Mouse (Mus musculus) regulatory T cell (primary cell): ENCODE measurements around the gene Gm39566.
"Not testable (repeated sequence)": the region's sequence is repeated elsewhere in the genome, so short reads cannot be mapped to it uniquely, and the experiment has no call there.

ENCODE experiments used
- in situ Hi-C: fragments of 300-600 bp; cut with MboI, MseI; formaldehyde crosslinking; loops from one replicate; pipeline ENCODE4 v1.15.1; 2025; ENCODE audit warnings: high pct_unique_total_duplicates

The Gm39566 gene

DNA sequence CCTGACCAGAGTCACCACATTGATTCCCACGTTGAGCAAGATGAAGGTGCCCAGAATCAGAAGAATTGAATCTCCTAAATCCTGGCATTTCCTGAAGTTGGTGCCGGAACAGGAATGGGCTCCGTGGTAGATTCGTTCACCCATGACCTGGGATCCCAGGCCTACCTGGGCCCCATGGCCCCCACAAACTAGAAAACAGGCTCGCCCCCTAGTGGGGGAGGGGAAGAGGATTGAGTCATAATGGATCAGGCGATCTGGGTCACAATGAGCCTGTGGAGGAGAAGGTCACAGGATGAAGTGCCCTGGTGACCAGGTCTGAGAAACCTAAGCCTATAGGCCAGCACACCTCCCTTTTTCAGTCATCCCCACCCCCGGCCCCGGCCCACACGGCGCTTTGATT lies at the start of gene Gm39566:
TSS of gene Gm39566 (minus strand) at position 144 of the 400 bp plus-strand sequence.
- in situ Hi-C loops: no loop called here

DNA sequence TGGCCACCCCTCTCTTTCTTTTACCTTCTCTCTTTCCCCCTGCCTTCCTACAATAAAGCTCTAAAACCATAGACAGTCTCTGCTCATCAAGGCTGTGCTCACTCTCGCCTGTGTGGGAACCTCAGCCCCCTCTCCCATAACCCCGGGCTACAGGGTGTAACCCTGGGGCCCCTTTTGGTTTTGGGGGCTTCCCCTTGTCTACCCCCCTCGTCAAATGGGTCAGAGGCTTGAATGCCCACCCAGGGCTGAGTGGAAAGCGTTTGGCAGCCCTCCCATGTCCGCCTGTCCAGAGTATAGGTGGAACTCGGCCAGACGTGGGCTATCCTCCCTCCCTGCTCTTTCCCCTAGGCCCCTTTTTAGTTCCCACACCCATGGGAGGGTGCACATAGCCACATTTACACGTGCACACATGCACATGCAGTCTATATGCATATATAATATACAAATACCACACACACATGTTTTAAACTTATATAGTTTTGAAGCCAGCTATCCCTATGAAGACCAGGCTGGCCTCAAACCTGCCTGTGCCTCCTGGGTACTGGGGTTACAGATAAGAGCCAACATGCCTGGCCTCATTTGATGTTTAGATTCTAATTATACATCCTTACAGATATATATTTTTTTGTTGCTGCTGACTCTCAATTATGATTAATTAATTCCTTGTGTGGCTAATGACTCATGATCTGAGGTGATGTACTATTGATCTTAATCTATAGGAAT lies 49.2 kb upstream of the Gm39566 start:
- in situ Hi-C loops: no loop called here

DNA sequence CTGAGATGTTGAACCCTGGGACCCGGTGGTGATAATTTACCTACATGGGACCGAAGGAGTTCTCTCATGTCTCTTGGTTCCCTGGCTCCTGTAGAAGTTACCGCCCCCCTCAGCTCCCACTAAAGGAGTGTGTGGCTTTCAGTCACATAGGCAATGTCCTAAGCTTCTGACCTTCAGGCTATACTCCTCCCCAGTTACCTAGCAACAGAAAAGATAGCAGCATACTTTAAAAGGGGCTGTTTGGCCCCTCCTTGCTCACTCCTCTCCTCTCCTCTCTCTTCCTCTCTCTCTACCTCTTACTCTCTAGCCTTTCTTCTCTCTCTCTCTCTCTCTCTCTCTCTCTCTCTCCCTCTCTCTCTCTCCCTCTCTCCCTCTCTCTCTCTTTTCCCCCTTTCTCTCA lies 48.6 kb upstream of the Gm39566 start:
- in situ Hi-C loops: not testable (repeated sequence)

DNA sequence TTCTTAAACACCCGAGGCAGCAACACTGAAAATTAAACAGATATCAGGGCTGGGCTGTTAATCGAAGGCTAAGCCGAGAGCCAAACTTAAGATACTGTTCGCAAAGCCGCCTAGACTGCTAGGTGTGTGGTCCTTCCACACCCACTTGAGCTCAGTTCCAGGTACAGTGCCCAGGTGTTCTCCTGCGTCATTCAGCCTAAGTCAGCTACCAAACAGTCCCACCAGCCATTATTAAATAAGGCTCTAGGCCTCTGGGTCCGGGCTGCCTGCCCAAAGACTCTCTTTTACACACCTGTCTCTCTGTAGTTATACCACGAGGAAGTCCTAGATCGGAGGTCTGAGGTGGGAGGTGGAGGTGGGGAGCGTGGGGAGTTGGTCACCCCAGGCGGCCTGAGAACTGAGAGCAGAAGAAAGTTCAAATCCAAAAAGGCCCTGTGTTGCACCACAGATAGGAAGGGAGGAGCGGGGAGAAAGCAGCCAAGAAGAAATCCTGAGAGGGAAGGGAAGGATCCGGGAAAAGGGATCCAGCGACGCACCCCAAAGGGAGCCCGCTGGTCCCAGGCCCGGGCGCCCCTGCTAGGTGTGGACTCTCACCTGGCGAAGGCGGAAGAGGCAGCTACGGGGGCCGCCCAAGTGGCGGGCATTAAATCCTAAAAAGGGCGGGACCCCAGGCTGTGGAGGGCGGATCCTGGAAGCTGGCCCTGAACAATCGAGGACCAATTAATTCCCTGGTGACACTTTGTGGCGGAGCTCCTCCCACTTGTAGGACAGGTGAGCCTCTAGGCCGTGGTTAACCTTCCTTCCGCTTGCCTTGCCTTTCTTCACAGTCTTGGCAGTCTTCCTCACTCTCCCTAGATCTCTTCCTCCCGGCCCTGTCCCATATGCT lies 43.3 kb upstream of the Gm39566 start, which contains the start of gene Tnk1:
TSS of gene Tnk1 (minus strand) at position 618 of the 886 bp plus-strand sequence.
- in situ Hi-C loops: no loop called here

DNA sequence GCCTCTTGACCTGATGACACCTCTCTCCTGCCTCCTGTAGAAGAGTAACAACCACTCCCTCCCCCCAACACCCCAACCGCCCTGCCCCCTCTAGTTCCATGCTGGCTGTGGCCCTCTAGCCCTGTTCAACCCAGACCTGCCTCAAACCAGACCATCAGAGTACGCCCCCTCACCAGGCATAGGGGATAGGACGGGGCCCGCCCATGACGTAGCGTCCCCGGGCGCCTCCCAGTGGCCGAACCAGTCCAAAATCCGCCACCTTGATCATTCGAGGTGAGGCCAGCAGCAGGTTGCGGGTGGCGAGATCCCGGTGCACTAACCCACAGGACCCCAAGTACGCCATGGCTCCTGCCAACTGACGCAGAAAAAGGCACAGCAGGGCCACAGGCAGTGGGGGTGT lies 40.2 kb upstream of the Gm39566 start:
- in situ Hi-C loops: no loop called here

DNA sequence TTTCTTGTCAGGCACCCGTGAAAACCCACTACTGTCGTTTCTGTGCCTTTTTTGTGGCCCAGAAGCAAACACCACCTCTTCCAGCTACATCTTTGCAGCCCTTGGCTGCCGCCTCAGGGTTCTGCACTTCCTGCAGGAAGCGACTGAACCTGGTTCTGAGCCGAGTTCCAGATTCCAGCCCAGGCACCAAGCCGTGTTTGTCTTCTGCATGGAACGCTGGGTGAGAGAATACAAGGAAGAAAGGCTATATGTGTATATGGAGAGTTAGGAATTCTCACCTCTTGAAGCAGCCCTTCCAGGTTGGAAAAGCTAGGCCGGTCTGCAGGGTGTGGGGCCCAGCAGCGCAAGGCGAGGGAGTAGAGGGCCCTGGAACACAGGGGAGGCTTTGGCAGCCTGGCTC lies 39.6 kb upstream of the Gm39566 start:
- in situ Hi-C loops: no loop called here

DNA sequence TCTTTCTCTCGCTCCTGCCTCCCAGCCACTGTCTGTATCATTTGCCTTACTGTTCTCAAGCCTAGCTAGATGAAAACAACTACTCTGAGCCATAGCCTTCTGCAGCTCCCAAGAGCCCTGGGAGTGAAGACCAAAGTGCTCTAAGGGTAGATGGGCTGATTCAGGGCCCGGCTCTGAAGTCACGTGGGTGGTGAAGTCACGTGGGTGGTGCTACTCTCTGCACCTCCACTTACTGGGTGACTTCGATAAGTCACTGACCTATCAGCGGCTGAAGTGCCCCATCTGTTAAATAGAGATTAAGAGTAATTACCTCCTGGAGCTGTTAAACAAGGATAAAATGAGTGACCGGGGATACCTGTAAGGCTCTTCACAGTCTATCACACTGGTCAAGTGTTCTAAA lies 38.9 kb upstream of the Gm39566 start:
- in situ Hi-C loops: no loop called here

DNA sequence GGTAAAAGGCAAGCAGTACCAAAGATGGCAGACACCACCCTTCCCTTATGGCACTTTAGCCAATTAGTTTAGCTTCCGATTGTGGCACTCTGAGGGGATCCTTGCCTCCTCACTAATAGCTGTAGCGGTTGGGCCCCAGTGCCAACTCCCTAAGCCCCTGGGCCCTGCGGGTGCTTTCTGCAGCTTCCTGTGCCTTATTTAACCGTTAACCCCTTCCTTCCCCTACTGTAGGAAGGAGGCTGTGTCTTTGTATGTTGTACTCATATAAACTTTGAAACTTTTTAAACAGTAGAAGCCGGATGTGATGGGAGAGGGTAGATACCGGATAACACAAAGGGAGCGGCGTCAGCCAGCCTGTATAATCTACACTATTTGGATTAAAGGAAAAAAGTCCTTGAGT lies 35.7 kb upstream of the Gm39566 start:
- in situ Hi-C loops: no loop called here

DNA sequence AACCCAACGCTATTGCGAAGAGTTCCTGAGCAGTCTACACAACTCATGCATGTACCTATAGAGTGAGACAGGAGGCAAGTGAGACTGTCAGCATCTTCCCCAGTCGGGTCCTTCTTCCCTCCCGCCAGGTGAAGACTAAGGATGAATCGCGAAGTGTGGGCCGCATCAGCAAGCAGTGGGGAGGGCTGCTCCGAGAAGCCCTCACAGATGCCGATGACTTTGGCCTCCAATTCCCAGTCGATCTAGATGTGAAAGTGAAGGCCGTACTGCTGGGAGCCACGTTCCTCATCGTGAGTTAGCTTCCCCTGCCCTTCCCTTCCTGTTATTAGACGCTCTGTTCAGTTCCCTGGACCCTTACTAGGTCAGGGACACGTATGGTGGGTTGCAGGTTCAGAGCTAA lies 34.8 kb upstream of the Gm39566 start:
- in situ Hi-C loops: no loop called here

DNA sequence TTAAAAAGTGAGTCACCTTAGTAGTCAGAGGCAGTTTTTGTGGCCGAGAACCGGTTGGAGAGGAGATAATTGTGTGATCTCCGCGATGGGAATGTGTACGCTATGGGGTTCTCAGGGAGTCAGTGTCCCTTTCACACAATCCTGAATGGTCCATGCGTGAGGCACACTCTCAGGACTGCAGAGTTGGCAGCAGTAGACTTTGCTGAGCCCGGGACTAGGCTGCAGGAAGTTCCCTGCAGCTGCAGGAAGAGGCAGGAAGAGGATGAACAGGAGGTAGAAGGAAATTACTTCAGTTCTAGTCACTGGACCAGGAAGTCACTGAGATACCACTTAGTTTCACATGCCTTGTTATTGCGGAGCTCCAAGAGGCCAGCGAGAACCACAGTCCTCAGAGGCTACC lies 34.0 kb upstream of the Gm39566 start:
- in situ Hi-C loops: no loop called here

DNA sequence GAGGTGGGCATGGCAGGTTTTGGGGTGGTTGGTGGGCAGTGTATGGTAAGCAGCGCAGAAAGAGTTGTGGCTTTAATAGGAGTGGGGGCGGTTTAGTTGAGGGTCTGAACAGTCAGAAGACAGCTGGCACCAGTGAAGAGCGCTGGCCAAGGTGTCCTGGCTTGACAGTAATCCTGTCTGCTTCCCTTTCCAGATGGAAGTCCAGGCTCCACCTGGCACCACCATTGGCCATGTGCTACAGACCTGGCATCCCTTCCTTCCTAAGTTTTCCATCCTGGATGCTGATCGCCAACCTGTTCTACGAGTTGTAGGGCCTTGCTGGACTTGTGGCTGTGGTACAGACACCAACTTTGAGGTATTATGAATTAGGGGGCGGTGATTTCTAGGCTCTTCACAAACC lies 32.9 kb upstream of the Gm39566 start:
- in situ Hi-C loops: no loop called here

DNA sequence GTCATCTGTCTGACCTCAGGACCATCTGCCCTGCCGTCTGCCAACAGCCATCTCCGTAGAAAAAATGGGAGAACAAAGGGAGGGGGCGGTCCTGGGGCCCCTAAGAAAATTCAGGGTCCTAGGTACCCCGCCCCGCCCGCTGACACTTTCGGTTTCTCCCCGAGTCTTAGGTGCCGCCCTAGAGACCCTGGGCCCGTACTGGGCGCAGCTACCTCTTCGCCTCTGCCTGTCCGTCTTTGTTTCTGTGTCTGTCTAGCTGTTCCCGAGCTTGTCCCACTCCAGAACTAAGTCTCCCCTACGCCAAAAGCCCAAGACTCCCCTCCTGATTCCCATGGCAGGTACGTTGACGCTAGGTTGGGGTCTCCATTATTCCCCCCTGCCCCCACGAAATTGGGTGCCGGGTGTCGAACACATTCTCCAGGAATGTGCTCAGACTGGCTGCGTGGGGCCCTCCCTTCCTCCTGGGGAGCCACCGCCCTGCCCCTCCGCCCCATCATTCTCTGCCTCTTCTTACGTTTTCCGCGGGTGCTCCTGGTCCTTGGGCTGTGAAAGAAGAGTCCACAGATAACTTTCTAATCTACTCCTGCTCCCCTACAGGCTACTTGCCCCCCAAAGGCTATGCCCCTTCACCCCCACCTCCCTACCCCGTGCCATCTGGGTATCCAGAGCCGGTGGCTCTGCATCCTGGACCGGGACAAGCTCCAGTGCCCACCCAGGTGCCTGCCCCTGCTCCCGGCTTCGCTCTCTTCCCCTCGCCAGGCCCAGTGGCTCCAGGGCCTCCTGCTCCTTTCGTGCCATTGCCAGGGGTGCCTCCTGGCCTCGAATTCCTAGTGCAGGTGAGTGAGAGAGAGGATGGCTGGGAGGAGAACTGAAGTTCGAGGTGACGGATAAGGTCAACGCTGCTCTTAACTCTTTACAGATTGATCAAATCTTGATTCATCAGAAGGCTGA lies 31.9 kb upstream of the Gm39566 start:
- in situ Hi-C loops: no loop called here

DNA sequence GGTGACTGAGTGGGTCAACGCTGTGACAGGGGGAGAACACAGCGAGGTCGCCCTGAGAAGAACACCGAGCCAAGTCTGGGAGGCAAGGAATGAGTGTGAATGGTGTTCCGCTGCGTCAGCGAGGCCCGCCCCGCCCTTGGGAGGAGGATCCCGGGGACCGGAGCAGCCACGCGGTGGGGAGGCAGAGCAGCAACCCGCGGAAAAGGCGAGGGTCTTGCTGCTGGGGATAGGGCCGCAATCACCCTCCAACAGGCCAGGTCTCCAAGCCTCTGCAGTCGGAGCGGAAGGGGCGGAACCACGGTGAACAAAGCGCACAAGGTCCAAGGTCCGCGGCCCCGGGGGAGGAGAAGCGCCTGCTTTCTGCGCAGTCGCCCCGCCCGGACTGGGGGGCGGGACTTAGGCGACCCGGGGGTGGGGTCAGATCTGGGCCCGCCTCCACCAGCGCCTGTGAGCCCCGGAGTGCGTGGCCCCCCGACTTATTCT lies 31.1 kb upstream of the Gm39566 start, which contains the start of gene Plscr3:
TSS of gene Plscr3 (plus strand) at position 179 of the 483 bp plus-strand sequence.
- in situ Hi-C loops: no loop called here

DNA sequence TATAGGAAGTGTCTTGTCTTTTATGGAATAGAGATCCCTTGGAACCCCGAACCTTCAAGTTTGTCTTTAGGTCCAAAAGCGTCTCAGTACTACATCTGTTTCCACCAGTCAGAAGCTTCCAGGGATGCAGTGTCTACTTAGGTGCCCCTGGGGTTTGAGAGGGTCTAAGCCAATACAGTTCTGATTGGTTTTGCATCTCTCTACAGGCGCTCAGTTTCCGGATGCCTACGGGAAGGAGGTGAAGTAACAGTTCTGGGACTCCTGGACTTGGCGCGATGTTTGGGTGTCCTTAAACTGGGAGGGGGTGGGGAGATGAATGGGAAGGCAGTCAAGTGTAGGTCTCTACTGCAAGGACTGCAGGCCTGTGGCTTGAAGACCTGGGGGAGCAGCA lies 23.6 kb upstream of the Gm39566 start:
- in situ Hi-C loops: no loop called here

DNA sequence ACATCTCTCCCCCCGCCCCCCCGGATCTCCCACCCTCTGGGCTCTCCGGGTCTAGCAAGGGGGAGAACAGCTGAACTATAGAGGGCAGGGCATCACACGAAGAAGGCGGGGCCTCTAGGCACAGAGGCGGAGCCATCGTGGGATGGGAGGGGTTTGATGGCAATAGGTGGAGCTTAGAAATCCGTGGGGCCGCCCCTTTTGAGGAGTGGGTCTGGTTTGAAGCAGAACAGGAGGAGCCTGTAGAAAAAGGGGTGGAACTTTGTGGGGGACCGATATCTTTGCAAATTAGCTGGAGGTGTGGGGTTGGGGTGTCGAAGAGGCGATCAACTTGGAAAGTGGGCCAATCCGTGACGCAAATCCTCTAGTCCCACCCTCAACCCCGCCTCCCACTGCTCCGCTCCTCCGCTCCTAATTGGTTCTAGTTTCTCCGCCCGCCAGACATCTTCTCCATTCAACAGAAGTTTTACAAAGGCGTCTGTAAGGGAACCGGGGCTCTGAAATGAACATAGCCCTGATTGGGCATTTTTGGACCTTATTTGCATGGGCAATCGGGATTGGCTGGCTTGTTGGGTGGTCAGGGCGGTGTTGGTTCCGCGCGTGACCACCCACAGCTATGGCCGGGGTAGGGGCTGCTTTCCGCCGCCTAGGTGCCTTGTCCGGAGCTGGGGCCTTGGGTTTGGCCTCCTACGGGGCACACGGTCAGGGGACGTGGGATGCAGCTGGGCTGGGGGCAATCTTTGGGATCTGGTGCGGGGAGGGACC lies 23.0 kb upstream of the Gm39566 start, which contains the start of gene Tmem256:
TSS of gene Tmem256 (plus strand) at position 563 of the 762 bp plus-strand sequence.
- in situ Hi-C loops: no loop called here

DNA sequence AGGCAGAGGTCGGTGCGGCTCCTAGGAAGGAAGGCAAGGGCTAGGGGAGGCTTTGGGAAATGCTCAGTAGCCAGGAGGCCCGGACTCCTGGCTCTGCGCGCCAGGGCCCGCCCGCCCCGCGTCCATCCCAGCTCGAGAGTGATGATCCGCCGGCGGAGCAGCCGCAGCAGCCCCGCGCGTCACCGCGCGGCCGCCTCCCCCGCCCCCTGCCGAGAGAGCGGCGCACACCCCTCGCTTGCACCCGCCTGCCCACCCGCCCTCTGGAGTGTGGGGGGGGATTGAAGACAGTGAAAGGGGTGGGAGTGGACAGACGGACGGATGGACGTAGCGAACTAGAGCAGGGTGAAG lies 22.5 kb upstream of the Gm39566 start, which contains the start of gene Nlgn2:
TSS of gene Nlgn2 (minus strand) at position 181 of the 348 bp plus-strand sequence.
- in situ Hi-C loops: no loop called here

DNA sequence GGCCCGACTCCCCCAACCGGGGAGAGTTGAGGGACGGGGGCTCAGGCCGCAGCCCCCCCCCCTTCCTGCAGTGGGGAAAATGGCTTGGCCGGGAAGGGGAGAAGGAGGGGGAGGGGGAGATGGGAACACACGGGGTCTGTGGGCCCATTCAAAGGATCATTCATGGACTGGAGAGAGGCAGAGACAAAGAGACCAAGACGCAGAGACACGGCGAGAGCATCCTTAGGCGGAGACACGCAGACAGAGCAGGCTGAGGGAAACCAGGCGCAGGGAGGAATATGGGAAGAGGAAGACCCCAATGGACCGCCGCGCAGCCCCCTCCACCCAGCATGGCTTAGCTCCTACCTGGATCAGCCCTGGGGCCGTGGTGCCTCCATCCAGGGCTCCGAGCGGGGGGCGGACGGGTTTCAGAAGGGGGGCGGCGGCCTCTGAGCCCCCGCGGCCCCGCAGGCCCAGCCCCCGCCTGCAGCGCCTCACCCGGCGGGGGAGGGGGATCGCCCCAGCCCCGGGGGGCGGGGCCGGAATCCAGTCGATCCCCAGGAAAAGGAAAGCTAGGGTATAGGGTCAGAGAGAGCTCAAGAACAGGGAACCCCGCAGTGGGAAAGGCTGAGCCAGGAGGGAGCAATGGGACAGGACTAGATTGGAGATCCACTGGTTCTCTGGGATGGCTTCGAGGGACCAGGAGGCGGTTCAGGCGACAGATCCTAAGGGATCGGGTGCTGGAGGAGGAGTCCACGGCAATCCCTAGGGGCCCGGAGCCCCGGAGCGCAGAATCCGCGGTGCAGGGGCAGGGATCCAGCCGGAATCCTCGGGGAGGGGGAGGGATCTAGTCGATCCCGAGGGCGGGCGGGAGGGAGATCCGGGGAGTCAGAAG lies 21.8 kb upstream of the Gm39566 start:
- in situ Hi-C loops: no loop called here

DNA sequence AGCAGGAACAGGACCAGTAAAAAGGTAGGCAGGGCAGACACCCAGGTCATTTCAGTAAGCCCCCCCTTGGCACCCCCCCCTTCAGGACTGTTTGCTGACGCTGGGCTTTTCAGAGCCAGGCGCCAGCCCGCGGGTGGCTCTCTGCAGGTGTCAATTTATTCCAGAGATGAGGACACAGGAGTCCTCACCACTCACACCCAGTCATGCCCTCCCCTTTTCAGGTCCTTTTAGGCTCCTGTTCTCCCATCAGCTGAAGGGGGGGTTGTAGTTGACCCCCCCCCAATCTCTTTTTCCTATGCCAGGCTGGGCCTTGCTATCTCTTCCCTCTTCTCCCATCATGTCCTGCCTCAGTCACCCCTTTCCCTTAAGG lies 20.9 kb upstream of the Gm39566 start:
- in situ Hi-C loops: no loop called here

DNA sequence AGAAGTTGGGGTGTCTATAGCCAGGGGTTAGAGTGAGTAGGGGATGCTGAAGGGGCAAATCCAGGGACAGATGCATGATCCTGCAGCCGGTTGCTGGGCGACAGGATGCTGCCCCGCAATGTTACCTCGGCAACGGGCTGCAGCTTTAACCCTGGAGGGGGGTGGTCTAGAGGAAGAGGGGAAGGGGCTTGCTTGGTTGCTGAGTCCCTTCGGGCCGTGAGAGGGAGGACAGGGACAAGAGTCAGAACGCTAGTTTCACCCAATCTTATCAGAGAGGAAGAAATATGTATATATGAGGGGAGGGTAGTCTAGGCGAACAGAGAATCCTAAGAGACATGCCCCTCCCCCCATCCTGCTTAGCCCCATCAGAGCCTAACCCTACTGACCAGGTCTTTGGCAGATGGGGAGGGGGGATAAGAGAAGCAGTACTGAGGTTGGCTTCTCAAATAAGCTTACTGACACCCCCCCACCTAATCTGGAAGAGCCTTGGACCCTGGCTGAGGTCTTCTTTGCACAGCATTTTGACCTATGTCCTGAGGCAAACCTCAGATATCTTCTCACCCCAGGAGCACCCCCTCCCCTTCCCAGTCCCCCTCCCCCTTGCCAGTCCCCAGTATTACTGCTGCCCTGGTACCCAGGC lies 20.3 kb upstream of the Gm39566 start:
- in situ Hi-C loops: no loop called here
